Mouse (Mus musculus) induced T-regulatory cell, adult 2 months (primary cell): ENCODE data around the gene Madcam1.

Source experiments
- DNase-seq: peaks from one replicate; pipeline ENCODE4 v3.0.0-alpha.2; 2012; ENCODE audit warnings: low read depth

Madcam1 gene

GRCm38 (mm10) chr10:79668076-79668475 is 3.7 kb downstream of the Madcam1 start:
- DNase-seq, result no peak

DNA sequence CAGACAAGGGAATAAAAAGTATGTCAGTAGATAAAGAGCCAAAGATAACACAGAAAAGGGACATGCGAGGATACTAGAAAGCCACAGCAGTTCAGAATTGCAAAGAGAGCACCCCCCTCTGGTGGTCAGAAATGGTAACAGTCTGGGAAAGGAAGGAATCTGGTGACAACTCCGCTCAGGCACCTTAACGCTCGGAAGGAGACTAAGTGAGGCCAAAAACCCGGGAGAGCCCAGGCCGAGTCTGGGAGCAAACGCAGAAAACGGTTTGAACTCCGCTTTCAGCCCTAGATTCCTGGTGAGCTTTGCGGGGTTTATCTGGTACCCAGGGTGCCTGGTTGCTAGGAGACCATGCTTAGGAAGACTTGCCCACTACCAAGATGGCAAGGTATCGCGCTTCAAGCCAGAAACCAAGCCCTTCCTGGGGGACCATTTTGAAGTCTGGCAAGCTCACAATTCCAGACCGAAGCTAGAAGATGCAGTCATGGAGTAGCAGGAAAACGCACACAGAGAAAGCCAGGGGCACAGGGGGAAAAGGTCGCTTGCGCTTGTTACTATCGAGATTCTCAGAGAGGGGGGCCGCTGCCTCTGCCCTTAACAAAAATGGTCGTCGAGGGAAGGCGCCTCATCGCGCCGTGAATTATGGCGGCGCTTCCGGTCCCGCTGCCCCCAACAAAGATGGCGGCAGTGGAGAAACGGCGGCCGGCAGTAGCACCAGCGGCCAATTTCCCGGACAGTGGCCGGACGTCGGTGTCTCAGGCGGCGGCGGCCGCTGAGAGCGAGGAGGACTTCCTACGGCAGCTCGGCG is 4.6 kb downstream of the Madcam1 start, which contains the start of gene Tpgs1:
Gene Tpgs1, plus strand, starts transcription at position 599 of the 805 bp plus-strand sequence.
- peak; percentile 97 for DNase-seq

DNA sequence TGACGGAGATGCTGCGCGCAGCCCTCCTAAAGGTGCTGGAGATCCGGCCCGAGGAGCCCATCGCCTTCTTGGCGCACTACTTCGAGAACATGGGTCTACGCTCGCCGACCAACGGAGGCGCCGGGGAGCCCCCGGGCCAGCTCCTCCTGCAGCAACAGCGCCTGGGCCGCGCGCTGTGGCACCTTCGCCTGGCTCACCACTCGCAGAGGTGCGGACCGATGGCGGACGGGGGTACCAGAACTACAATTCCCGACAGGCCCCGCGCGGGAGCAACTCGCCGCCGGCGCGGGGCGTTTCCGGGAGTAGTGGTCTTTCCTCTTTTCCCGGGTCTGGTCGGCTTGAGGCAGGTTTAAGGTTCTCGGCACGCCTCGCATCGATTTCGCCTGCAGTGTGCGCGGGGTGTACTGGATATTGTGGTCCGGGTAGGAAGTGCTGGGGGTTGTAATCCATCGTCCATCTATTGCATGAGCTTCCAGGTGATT is 5.3 kb downstream of the Madcam1 start:
- DNase-seq, result peak; percentile 85

DNA sequence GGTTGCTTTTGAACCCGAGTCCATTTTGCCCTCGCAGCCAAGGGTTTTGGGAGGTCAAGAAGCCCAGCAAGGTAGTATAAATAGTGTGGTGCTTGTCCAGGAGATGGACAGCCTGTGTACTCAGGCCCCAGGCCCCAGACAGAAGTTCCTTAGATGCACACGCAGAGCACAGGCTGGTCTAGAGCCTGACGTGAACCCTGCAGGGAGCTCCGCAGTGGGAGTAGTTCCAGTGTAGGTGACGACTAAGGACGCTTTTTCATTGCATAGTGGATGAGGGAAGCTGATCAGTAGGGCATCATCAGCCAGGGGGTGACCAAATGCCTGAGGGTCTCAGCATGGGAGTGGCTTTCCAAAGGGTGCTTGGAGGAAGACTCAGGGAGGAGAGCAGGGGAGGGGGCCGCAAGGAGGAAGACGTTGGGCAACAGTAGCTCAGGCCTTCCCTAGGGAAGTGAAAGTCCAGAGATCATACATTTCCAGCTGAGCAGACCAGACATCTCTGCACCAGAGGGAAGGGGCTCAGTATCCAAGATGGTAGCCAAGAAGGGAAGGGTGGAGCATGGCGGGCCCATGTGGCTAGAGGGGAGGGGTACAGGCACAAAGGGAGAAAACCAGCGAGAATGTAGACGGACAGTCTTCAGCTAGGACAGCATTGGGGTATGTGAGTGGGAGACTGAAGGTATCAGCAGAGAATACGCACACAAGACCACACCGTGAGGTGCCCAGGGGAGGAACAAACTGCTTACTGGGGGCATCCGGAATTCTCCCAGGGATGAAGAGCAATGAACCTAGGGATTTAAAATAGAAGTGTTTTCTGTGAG is 5.9 kb downstream of the Madcam1 start:
- DNase-seq, result no peak

- no peak for DNase-seq
These were observed 7.2 kb downstream of the Madcam1 start for GRCm38 (mm10) chr10:79671396-79672087.

DNA sequence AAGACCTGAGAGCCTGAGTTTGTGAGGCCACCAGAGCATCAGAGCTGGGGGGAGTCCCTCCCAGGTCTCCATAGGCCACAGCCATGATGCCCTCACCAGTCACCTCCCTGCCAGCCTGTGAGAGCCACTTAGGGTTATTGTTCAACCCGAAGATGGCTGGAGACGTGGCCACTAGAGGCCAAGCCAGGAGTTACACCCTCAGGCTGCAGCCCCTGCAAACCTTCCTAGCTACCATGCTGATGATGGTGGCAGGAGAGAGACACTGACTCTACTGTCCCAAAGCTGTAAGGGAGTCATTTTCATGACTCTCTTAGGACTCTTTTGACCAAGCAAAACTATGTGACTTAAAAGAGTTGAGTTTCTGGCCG is 7.7 kb downstream of the Madcam1 start:
- DNase-seq, result peak; percentile 19

GRCm38 (mm10) chr10:79673054-79673453 is 8.7 kb downstream of the Madcam1 start:
- DNase-seq, result no peak

DNA sequence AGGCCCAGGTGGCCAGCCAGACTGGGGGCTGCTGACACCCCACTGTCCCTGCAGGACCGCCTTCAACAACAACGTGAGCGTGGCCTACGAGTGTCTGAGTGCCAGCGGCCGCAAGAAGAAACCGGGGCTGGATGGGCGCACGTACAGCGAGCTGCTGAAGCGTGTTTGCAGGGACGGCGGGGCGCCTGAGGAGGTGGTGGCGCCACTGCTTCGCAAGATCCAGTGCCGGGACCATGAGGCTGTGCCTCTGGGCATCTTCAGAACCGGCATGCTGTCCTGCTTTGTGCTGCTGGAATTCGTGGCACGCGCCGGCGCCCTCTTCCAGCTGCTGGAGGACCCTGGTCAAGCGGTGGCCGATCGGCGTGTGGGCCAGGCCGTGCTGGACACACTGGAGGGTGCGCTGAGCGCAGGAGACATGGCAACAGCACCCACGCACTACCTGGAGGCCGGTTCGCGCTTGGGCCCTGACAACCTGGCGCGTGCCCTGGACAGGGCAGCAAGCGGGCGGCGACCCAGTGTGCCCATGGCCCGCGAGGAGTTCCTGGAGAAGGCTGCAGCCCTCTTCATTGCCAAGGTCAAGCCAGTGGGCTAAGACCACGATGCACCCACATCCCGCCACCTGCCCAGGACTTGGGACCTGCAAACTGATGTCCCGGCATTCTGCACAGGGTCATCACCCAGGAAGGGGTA is 11.1 kb downstream of the Madcam1 start:
- no peak for DNase-seq

GRCm38 (mm10) chr10:79680606-79681495 is 16.5 kb downstream of the Madcam1 start:
- peak; percentile 33 for DNase-seq

DNA sequence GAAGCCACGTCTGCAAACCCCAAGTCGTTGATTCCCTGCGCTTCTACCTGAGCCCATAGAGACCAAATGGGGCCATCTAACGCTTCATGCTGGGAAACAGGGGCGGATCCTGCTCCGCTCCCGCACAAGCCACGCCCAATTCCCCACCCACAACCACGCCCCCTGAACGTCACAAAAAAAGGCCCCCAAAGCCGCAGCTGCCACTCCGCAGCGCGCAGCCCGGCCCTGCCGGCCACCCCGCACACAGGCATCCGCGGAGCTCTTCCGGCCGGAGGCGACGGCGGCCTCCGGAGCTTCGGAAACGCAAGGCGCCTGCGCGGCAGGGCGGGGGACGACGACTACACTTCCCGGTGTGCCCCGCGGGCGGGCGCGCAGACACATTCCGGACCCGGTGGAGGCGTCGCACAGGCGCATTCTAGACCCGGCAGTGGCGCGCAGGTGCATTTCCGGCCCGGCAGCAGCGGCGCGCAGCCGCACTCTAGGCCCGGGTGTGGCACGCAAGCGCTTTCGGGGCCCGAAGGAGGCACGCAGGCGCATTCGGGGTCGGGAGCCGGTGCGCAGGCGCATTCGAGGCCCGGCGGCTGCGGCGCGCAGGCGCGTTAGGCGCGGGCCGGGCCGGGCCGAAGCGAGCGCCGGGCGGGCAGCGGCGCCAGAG is 17.4 kb downstream of the Madcam1 start, which contains the start of gene Cdc34:
Gene Cdc34, plus strand, starts transcription at position 605 of the 655 bp plus-strand sequence.
- peak; percentile 98 for DNase-seq

- DNase-seq, result peak; percentile 55
These were observed 18.2 kb downstream of the Madcam1 start for GRCm38 (mm10) chr10:79682551-79682915.

- peak; percentile 74 for DNase-seq
These were observed 18.7 kb downstream of the Madcam1 start for GRCm38 (mm10) chr10:79682916-79683582.

DNA sequence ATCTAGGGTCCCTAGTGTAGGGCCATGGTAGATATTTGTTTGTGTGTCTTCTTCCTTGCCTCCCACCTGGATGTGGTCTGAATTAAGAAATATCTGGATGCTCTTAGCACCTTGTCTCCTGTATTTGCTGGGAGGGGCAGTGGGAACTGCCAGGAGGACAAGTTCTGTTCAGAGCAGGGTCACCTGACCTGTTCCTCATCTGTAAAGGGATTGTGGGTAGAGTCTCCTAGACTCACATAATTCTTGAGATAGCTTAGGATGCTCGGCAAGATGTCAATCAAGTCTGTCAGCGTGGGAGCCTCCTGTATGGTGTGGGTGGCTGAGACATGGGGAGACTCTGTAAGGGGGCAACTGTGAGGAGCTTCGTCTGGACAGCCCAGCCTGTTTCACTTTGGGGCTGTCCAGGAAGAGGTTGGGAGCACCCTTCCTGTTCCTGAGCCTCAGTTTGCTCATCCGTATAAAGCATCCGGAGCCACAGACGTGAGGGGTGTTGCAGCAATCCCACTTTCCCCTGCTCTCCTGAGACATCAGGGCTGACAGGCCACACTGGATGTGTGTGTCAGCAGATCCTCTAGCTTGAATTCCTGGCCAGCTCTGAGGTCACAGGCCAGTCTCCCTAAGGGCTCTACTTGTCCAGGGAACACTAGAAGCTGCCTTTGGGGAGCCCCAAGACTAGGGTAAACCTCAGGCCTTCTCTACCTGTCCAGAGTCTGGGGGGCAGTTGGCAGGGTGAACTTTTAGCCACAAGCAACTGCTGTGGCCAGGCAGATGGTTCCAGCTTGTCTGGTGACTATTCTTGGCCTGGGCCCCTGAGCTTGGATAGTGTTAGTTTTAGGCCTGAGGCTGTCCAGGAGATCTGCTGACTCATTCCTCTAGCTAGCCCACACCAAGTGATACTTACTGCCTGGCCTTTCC is 19.6 kb downstream of the Madcam1 start:
- DNase-seq, result no peak

DNA sequence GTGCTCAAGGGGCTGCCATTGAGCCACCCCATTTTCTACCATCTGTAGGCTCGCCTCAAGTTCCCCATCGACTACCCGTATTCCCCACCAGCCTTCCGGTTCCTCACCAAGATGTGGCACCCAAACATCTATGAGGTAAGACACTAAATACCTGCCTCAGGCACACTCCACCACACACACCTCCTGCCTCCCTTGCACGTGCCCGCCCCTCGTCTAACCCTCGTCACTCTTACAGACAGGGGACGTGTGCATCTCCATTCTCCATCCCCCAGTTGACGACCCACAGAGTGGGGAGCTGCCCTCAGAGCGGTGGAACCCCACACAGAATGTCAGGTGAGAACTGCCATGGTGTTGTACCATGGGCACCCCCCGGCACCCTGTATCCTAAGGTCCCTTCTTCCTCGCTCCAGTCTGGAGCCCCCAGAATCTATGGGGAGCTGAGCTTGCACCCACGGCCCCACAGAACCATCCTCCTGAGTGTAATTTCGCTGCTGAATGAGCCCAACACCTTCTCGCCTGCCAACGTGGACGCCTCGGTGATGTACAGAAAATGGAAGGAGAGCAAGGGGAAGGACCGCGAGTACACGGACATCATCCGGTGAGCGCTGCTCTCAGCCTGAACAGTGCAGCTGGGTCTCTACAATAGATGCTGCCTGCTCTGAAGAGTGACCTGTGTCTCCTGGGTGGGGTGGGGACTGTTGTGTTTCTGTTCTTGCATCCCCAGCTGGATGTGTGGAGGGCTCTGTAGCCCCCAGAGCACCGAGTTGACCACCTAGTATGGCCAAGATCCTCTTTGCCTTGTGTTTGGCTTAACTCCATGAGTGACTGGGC is 20.6 kb downstream of the Madcam1 start:
- DNase-seq, result no peak

DNA sequence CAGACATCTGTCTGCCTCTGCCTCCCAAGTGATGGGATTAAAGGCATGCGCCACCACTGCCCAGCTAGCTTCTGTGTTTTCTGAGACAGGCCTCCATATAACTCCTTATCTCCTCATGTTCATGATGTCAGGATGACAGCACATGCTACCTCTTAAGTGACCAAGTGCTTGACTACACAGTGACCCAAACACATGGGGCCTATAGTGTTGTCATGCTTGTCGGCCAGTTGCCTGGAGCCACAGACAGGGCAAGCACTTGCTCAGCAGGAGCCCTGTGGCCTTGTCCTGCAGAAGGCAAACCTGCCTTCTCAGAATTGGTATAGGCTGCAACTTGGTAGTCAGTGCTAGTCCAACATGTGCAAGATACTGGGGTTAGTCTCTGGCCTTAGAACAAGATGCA is 21.9 kb downstream of the Madcam1 start:
- DNase-seq, result no peak

GRCm38 (mm10) chr10:79686691-79687090 is 22.3 kb downstream of the Madcam1 start:
- DNase-seq, result no peak

- no peak for DNase-seq
These were observed 23.2 kb downstream of the Madcam1 start for GRCm38 (mm10) chr10:79687513-79687912.

DNA sequence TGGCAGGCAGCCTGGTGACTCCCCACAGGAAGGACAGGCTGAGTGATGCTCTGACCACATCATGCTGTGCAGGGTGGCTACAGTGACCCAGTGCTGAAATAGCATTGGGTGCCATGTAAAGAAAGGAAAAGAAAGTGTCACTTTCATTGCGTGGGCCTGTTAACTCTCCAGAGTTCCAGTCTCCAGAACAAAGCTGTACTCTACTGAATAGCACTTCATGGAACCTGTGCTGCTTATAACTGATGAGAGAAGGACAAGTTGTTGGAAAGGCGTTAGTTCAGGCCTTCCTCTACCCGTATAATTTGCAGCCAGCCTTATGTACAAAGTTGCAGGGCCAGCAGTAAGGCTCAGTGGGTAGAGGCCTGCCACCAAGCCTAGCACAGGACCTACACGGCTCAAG is 24.4 kb downstream of the Madcam1 start, which contains the start of gene Gzmm:
Gene Gzmm, plus strand, starts transcription at position 301 of the 400 bp plus-strand sequence.
- DNase-seq, result no peak
